Comparison of ENCODE assay signal across 15 mouse cellular contexts in the genomic region with DNA sequence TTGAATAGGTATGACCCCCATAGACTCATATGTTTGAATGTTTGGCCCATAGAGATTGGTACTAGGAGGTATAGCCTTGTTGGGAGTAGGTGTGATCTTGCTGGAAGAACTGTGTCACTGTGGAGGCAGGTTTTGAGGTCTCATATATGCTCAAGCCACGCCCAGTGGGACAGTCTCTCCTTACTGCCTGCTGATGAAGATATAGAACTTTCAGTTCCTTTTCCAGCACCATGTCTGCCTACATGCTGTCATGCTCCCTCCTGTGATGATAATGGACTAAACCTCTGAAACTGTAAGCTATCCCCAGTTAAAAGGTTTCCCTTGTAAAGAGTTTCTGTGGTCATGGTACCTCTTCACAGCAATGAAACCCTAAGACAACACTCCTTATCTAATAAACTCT.
"Had no signal": no experiment of that assay in that cellular context is flagged by ENCODE, and none has a peak within 500 bp of the region (broad histone marks: within the 10 kb centered on the region; RNA-seq: fewer than 3 reads in every experiment).

No protein-coding gene starts in this region.

- H3K4me1 ChIP-seq: neural tube, embryonic 12.5 days; neural tube, embryonic 15.5 days; stomach, embryonic 15.5 days had no signal

- H3K9ac ChIP-seq: liver, embryonic 14.5 days; neural tube, embryonic 12.5 days; neural tube, embryonic 15.5 days; stomach, embryonic 15.5 days had no signal

- DNase-seq: kidney, adult 18-20 months; kidney, adult 9 months; kidney, postnatal 14 days; kidney, postnatal 4 days; lung, adult 2 months; lung, postnatal 14 days; midbrain, embryonic 14.5 days had no signal

- H3K27ac ChIP-seq: liver, embryonic 14.5 days; neural tube, embryonic 12.5 days; neural tube, embryonic 15.5 days; stomach, embryonic 15.5 days had no signal

- H3K4me2 ChIP-seq: liver, embryonic 11.5 days; midbrain, embryonic 11.5 days; neural tube, embryonic 12.5 days; neural tube, embryonic 15.5 days; stomach, embryonic 15.5 days had no signal

- H3K36me3 ChIP-seq: neural tube, embryonic 12.5 days; stomach, embryonic 15.5 days had no signal

- H3K27me3 ChIP-seq: neural tube, embryonic 12.5 days; neural tube, embryonic 15.5 days; stomach, embryonic 15.5 days had no signal

- H3K9me3 ChIP-seq: neural tube, embryonic 12.5 days; neural tube, embryonic 15.5 days; stomach, embryonic 15.5 days had no signal

- H3K4me3 ChIP-seq: neural tube, embryonic 12.5 days; neural tube, embryonic 15.5 days; stomach, embryonic 15.5 days had no signal

- ATAC-seq: inflammation-experienced regulatory T-cells, adult 6 months; intestine, embryonic 16.5 days had no signal
